Mouse (Mus musculus) lung, embryonic 14.5 days (tissue): ENCODE data around the gene 4933414I15Rik. TPM values are rescaled to one million over a fixed set of nuclear protein-coding genes. Genes with fewer than 3 reads are reported as not detected.
A peak's percentile ranks its signal among the peaks of the same experiment; 100 is the strongest.

ENCODE experiments used
- ATAC-seq: fragments of 200-750 bp; cut with Nextera tagmentation; 2 replicates; pipeline ENCODE4 v1.8.0; 2017; ENCODE audit warnings: mild to moderate bottlenecking, moderate TSS enrichment, moderate library complexity; ENCODE audit not compliant: insufficient read depth
- DNase-seq: peaks from one replicate; pipeline ENCODE4 v3.0.0-alpha.2; 2015
- H3K27ac ChIP-seq: fragments of 300-500 bp; sonication (generic); 2 replicates; pipeline ENCODE4 v1.5.1; 2014; ENCODE audit warnings: low read depth, mild to moderate bottlenecking, moderate library complexity
- H3K27me3 ChIP-seq: fragments of 300-500 bp; sonication (generic); 2 replicates; pipeline ENCODE4 v1.6.1; 2014; ENCODE audit warnings: low read length, control low read depth; ENCODE audit not compliant: insufficient read depth
- H3K36me3 ChIP-seq: fragments of 300-500 bp; sonication (generic); 2 replicates; pipeline ENCODE4 v1.6.1; 2014; ENCODE audit warnings: control low read depth; ENCODE audit not compliant: insufficient read depth
- H3K4me1 ChIP-seq: fragments of 300-500 bp; sonication (generic); 2 replicates; pipeline ENCODE4 v1.6.1; 2014; ENCODE audit warnings: antibody characterized with exemption, control low read depth; ENCODE audit not compliant: insufficient read depth
- H3K4me2 ChIP-seq: fragments of 300-500 bp; sonication (generic); 2 replicates; pipeline ENCODE4 v1.6.1; 2014; ENCODE audit warnings: mild to moderate bottlenecking
- H3K4me3 ChIP-seq: fragments of 300-500 bp; sonication (generic); 2 replicates; pipeline ENCODE4 v1.5.1; 2014; ENCODE audit warnings: low read depth, low read length
- H3K9ac ChIP-seq: fragments of 300-500 bp; sonication (generic); 2 replicates; pipeline ENCODE4 v1.6.1; 2014
- H3K9me3 ChIP-seq: fragments of 300-500 bp; sonication (generic); 2 replicates; pipeline ENCODE4 v1.6.1; 2016; ENCODE audit warnings: low read depth, low read length, control low read depth
- CTCF ChIP-seq: IDR thresholded peaks from 2 replicates; pipeline ENCODE4 v1.5.1; 2016; ENCODE audit warnings: antibody characterized with exemption, low read depth
- WGBS: fragments of 180-500 bp; shearing (Covaris S2); extraction: QIAGEN DNeasy Blood & Tissue Kit; methylation state at CpG from one replicate; pipeline ENCODE4 v1.1.7; 2014; 5-methylcytosine and 5-hydroxymethylcytosine counted together
- polyA plus RNA-seq: library from polyadenylated mRNA; unstranded; fragments of >200 nt; fragmentation: Nextera tagmentation; extraction: Ambion mirVana; gene quantifications from 2 replicates; pipeline ENCODE4 v1.2.1, GENCODE M21; 2014

4933414I15Rik gene
- polyA plus RNA-seq, 1 experiment from 2014 or later: not detected

- H3K4me1 ChIP-seq: no peaks in the 10 kb centered on the region
- H3K27ac ChIP-seq: no peak overlapping the region
- no peaks in the 10 kb centered on the region for H3K36me3 ChIP-seq
- H3K4me3 ChIP-seq: no peak overlapping the region
- no peak for TF ChIP-seq CTCF
- DNase-seq (no peak), ATAC-seq (no peak)
- no peak overlapping the region for H3K9ac ChIP-seq
- 64% methylated on average over 12 of the region's 12 CpGs for WGBS
- H3K9me3 ChIP-seq: no peaks in the 10 kb centered on the region
- no peaks in the 10 kb centered on the region for H3K27me3 ChIP-seq
- no peak overlapping the region for H3K4me2 ChIP-seq
These were observed 1.2 kb downstream of the 4933414I15Rik start for GRCm38 (mm10) chr11:50942386-50942785.

DNA sequence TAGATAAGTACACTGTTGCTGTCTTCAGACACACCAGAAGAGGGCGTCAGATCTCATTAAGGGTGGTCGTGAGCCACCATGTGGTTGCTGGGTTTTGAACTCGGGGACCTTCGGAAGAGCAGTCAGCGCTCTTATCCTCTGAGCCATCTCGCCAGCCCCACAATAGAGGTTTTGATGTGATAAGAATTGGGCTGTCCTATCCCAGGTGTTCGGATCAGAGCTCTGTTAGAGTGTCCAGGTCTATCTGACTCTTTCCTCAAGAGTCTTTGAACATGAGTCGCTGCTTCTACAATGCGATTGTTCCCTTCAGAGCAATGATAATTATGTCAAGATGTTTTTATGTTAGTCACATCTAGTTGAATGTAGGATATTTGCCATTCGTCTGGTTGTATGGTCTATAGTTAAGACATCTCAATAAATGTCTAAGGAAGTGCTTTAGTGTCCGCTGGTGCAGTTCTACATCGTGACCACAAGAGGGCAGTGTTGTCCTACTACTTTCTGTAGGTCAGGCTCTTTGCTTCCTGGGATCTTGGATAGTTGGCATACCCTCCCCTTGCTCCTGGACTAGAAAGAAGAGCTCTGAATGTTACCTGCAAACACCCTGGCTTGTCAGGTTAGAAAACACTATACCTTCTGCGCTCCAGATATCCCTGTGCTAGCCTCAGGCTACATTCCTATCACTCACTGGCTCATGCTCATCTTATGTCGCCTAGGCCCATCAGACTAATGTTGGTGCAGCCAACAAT, 3.8 kb downstream of the 4933414I15Rik start:
- 30% methylated on average over 14 of the region's 14 CpGs for WGBS
- H3K4me3 ChIP-seq: no peak overlapping the region
- no peak for ATAC-seq

DNA sequence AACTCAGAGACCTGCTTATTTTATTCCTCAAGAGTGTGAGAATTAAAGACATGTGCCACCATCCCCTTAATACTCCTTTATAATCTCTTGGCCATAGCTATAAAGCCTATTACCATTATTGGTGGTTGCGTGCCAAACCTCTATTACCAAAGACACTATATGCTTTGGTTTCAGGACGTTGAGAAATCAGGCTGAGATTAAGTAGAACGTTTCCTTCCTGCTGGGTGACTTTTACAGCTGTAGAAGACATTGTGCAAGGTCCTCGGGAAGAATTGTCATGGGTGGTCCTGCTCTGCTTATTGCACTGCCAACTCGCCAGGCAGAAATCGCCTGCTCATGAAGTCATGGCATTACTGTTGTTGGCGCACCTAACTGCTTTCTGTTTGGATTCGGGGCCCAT, 5.1 kb downstream of the 4933414I15Rik start:
- no peak overlapping the region for H3K9ac ChIP-seq
- no peaks in the 10 kb centered on the region for H3K27me3 ChIP-seq
- no peaks in the 10 kb centered on the region for H3K36me3 ChIP-seq
- H3K4me2 ChIP-seq: no peak overlapping the region
- ATAC-seq: no peak
- H3K4me3 ChIP-seq: no peak overlapping the region
- no peaks in the 10 kb centered on the region for H3K4me1 ChIP-seq
- WGBS: 70% methylated on average over 8 of the region's 8 CpGs
- no peak for DNase-seq
- TF ChIP-seq CTCF: no peak
- H3K27ac ChIP-seq: no peak overlapping the region
- no peaks in the 10 kb centered on the region for H3K9me3 ChIP-seq

More for the DNA sequence above, 3.8 kb downstream of the 4933414I15Rik start:
- DNase-seq: peak; percentile 95
- Histone ChIP-seq H3K27me3 (no peaks in the 10 kb centered on the region), H3K4me1 (no peaks in the 10 kb centered on the region), H3K27ac (no peak overlapping the region), H3K4me2 (no peak overlapping the region), H3K36me3 (no peaks in the 10 kb centered on the region), H3K9ac (no peak overlapping the region), H3K9me3 (no peaks in the 10 kb centered on the region)
- peak; percentile 98 for TF ChIP-seq CTCF

- Histone ChIP-seq H3K9me3 (no peaks in the 10 kb centered on the region), H3K27ac (no peak overlapping the region), H3K9ac (no peak overlapping the region), H3K4me2 (peak overlapping the region; percentile 96), H3K27me3 (peaks cover 7% of the 10 kb centered on the region; the same call in 1 of the 2 replicates), H3K36me3 (no peaks in the 10 kb centered on the region), H3K4me1 (no peaks in the 10 kb centered on the region), H3K4me3 (0 out of 2 replicates have a peak overlapping the region, but pooled peaks have one; percentile 58)
- peak; percentile 50; the same call in 1 of the 2 replicates for ATAC-seq
- DNase-seq: no peak
- no peak for TF ChIP-seq CTCF
- WGBS: 92% methylated on average over 1 of the region's 1 CpGs
These were observed 11.5 kb downstream of the 4933414I15Rik start for GRCm38 (mm10) chr11:50932040-50932439.

DNA sequence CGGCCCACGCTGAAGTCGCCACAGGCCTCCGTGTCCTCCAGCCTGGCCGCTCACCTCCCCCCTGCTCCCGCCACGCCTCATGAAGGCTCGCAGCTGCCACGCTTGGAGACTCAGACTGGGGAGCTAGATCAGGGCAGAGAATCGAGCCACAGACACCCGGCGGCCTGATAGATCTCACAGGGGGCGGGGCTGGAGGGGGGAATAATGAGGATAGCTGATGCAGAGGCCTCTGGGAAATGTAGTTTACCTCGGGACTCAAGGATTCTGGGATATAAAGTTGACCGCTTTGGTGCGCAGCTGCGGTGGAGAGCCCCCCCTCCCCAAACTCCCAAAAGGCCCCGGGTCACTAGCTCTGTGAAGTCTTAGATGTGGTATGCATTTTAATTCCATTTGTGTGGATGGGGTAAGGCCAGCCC, 12.1 kb downstream of the 4933414I15Rik start, which contains the start of gene Zfp354b:
TSS of gene Zfp354b (minus strand) at position 183 of the 416 bp plus-strand sequence.
- WGBS: under 1% methylated on average over 18 of the region's 18 CpGs
- no peaks in the 10 kb centered on the region for H3K36me3 ChIP-seq
- peak within 1 kb of the TSS; percentile 58 for H3K4me3 ChIP-seq
- DNase-seq (peak; percentile 89), ATAC-seq (peak; percentile 95)
- no peaks in the 10 kb centered on the region for H3K9me3 ChIP-seq
- peak within 1 kb of the TSS; percentile 96 for H3K4me2 ChIP-seq
- H3K9ac ChIP-seq: peak within 1 kb of the TSS; percentile 64
- no peak for TF ChIP-seq CTCF
- no peak within 1 kb of the TSS for H3K27ac ChIP-seq
- H3K4me1 ChIP-seq: no peaks in the 10 kb centered on the region
- H3K27me3 ChIP-seq: peaks cover 7% of the 10 kb centered on the region; the same call in 1 of the 2 replicates

- peak overlapping the region; percentile 96 for H3K4me2 ChIP-seq
- no peaks in the 10 kb centered on the region for H3K9me3 ChIP-seq
- H3K36me3 ChIP-seq: no peaks in the 10 kb centered on the region
- peaks cover 7% of the 10 kb centered on the region; the same call in 1 of the 2 replicates for H3K27me3 ChIP-seq
- no peak for TF ChIP-seq CTCF
- no peaks in the 10 kb centered on the region for H3K4me1 ChIP-seq
- ATAC-seq: peak; percentile 67
- no peak overlapping the region for H3K27ac ChIP-seq
- H3K9ac ChIP-seq: peak overlapping the region; percentile 64
- H3K4me3 ChIP-seq: peak overlapping the region; percentile 58
- DNase-seq: peak; percentile 46
- 1% methylated on average over 16 of the region's 16 CpGs for whole genome bisulfite sequencing
These were observed 12.5 kb downstream of the 4933414I15Rik start for GRCm38 (mm10) chr11:50931021-50931420.

DNA sequence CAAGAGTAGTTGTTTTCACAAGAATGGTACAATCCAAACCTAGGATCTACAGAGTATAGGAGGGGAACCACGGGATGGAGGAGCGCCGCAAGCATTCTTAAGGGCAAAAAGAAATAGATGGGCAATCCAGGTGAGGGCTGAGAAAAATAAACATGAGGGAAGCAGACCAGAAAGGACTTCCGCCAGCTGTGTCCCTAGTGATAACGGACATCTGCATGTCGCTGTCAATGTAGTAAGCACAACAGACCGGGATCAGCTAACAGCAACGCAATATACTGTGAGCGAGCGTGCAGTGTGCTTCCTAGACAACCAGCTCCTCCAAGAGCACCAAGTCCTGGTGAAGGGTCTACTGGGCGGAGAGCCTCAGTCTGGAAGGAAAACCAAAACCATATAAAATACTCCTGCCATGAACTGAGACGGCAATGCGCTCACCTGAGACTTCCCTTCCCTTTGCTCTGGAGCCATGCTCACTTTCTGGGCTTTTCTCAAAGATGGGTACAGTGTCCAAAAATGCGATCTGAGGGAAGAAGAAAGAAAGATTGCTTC, 13.0 kb downstream of the 4933414I15Rik start:
- ATAC-seq (no peak), DNase-seq (peak; percentile 31)
- no peaks in the 10 kb centered on the region for H3K4me1 ChIP-seq
- no peak overlapping the region for H3K27ac ChIP-seq
- peak overlapping the region; percentile 58 for H3K4me3 ChIP-seq
- H3K9me3 ChIP-seq: no peaks in the 10 kb centered on the region
- peaks cover 7% of the 10 kb centered on the region; the same call in 1 of the 2 replicates for H3K27me3 ChIP-seq
- no peak for TF ChIP-seq CTCF
- WGBS: 12% methylated on average over 14 of the region's 14 CpGs
- peak overlapping the region; percentile 64 for H3K9ac ChIP-seq
- H3K4me2 ChIP-seq: peak overlapping the region; percentile 96
- no peaks in the 10 kb centered on the region for H3K36me3 ChIP-seq
